Mouse (Mus musculus) forebrain, embryonic 11.5 days (tissue): ENCODE results near the gene Hist1h2bg. TPM values are rescaled to one million over a fixed set of nuclear protein-coding genes. Genes with fewer than 3 reads are reported as not detected.
"Not testable (repeated sequence)": the region's sequence is repeated elsewhere in the genome, so short reads cannot be mapped to it uniquely, and the experiment has no call there.

Source experiments
- ATAC-seq: fragments of 200-750 bp; cut with Nextera tagmentation; replicated peaks from 2 replicates; pipeline ENCODE4 v1.8.0; 2017; ENCODE audit warnings: moderate TSS enrichment; ENCODE audit not compliant: low FRiP score
- DNase-seq: peaks from one replicate; pipeline ENCODE4 v3.0.0-alpha.2; 2017; ENCODE audit warnings: low spot score
- H3K27ac ChIP-seq: fragments of 300-500 bp; sonication (generic); 2 replicates; pipeline ENCODE4 v1.5.1; 2014; ENCODE audit warnings: low read depth, low read length
- H3K27me3 ChIP-seq: fragments of 300-500 bp; sonication (generic); 2 replicates; pipeline ENCODE4 v1.6.1; 2014; ENCODE audit warnings: mild to moderate bottlenecking, low read length, mixed read lengths; ENCODE audit not compliant: control insufficient read depth, insufficient read depth
- H3K36me3 ChIP-seq: fragments of 300-500 bp; sonication (generic); 2 replicates; pipeline ENCODE4 v1.6.1; 2014; ENCODE audit warnings: mild to moderate bottlenecking, low read length, moderate library complexity, mixed read lengths; ENCODE audit not compliant: control insufficient read depth, insufficient read depth
- H3K4me1 ChIP-seq: fragments of 300-500 bp; sonication (generic); replicated peaks from 2 replicates; pipeline ENCODE4 v1.6.1; 2014; ENCODE audit warnings: low read length, mixed read lengths; ENCODE audit not compliant: control insufficient read depth, insufficient read depth
- H3K4me2 ChIP-seq: fragments of 300-500 bp; sonication (generic); 2 replicates; pipeline ENCODE4 v1.6.1; 2014; ENCODE audit warnings: low read depth, mild to moderate bottlenecking, low read length, moderate library complexity, mixed read lengths; ENCODE audit not compliant: severe bottlenecking
- H3K4me3 ChIP-seq: fragments of 300-500 bp; sonication (generic); 2 replicates; pipeline ENCODE4 v1.5.1; 2014; ENCODE audit warnings: low read depth, low read length
- H3K9ac ChIP-seq: fragments of 300-500 bp; sonication (generic); 2 replicates; pipeline ENCODE4 v1.6.1; 2014; ENCODE audit warnings: low read length
- H3K9me3 ChIP-seq: fragments of 300-500 bp; sonication (generic); 2 replicates; pipeline ENCODE4 v1.6.1; 2016; ENCODE audit warnings: low read length, mixed read lengths; ENCODE audit not compliant: control insufficient read depth
- WGBS: fragments of 180-500 bp; shearing (Covaris S2); extraction: QIAGEN DNeasy Blood & Tissue Kit; methylation state at CpG from one replicate; pipeline ENCODE4 v1.1.7; 2014; 5-methylcytosine and 5-hydroxymethylcytosine counted together
- polyA plus RNA-seq: library from polyadenylated mRNA; unstranded; fragments of >200 nt; fragmentation: Nextera tagmentation; extraction: Ambion mirVana; gene quantifications from 2 replicates; pipeline ENCODE4 v1.2.1, GENCODE M21; 2014

The Hist1h2bg gene
- polyA plus RNA-seq, 1 experiment from 2014 or later = 7.4 TPM

GRCm38 (mm10) chr13:23554393-23554792, 16.8 kb upstream of the Hist1h2bg start:
- Histone ChIP-seq H3K9me3 (no peaks in the 10 kb centered on the region), H3K4me2 (peak overlapping the region; percentile 90; the same call in 1 of the 2 replicates), H3K9ac (peak overlapping the region; percentile 94), H3K4me3 (peak overlapping the region; percentile 59), H3K4me1 (peaks cover 2% of the 10 kb centered on the region; the same call in 1 of the 2 replicates), H3K36me3 (no peaks in the 10 kb centered on the region), H3K27me3 (no peaks in the 10 kb centered on the region), H3K27ac (peak overlapping the region; percentile 100)
- DNase-seq = no peak
- WGBS = 27% methylated on average over 9 of the region's 9 CpGs
- ATAC-seq = no peak

- DNase-seq = peak; percentile 93
- under 1% methylated on average over 49 of the region's 54 CpGs for WGBS
Observed at GRCm38 (mm10) chr13:23554925-23555838, 16.0 kb upstream of the Hist1h2bg start.

GRCm38 (mm10) chr13:23555839-23556416, 15.3 kb upstream of the Hist1h2bg start:
- peak overlapping the region; percentile 59 for H3K4me3 ChIP-seq
- H3K4me2 ChIP-seq = peak overlapping the region; percentile 90
- H3K36me3 ChIP-seq = no peaks in the 10 kb centered on the region
- ATAC-seq (peak; percentile 68), DNase-seq (peak; percentile 82)
- no peaks in the 10 kb centered on the region for H3K9me3 ChIP-seq
- no peaks in the 10 kb centered on the region for H3K27me3 ChIP-seq
- under 1% methylated on average over 18 of the region's 18 CpGs for WGBS
- peak overlapping the region; percentile 94 for H3K9ac ChIP-seq
- peaks cover 2% of the 10 kb centered on the region; the same call in 1 of the 2 replicates for H3K4me1 ChIP-seq
- H3K27ac ChIP-seq = peak overlapping the region; percentile 100

More at GRCm38 (mm10) chr13:23554925-23555838, 16.0 kb upstream of the Hist1h2bg start:
- no peaks in the 10 kb centered on the region for H3K9me3 ChIP-seq
- H3K4me2 ChIP-seq = peak overlapping the region; percentile 90
- peak; percentile 89 for ATAC-seq
- H3K27me3 ChIP-seq = no peaks in the 10 kb centered on the region
- H3K27ac ChIP-seq = peak overlapping the region; percentile 100
- peak overlapping the region; percentile 59 for H3K4me3 ChIP-seq
- H3K9ac ChIP-seq = peak overlapping the region; percentile 94
- H3K4me1 ChIP-seq = peaks cover 2% of the 10 kb centered on the region; the same call in 1 of the 2 replicates
- no peaks in the 10 kb centered on the region for H3K36me3 ChIP-seq

GRCm38 (mm10) chr13:23556906-23557305, 14.3 kb upstream of the Hist1h2bg start:
- 69% methylated on average over 3 of the region's 3 CpGs for WGBS
- no peak overlapping the region for H3K4me3 ChIP-seq

GRCm38 (mm10) chr13:23560699-23561098, 10.5 kb upstream of the Hist1h2bg start:
- not testable (repeated sequence) for H3K9me3 ChIP-seq, H3K4me1 ChIP-seq, H3K27me3 ChIP-seq, H3K4me3 ChIP-seq, ATAC-seq, H3K36me3 ChIP-seq
- 0 out of 2 replicates have a peak overlapping the region, but pooled peaks have one; percentile 12 for H3K9ac ChIP-seq
- peak overlapping the region; percentile 27; the same call in 1 of the 2 replicates for H3K4me2 ChIP-seq
- peak overlapping the region; percentile 41 for H3K27ac ChIP-seq
- WGBS = 29% methylated on average over 2 of the region's 2 CpGs
- DNase-seq = peak; percentile 57

More at GRCm38 (mm10) chr13:23556906-23557305, 14.3 kb upstream of the Hist1h2bg start:
- H3K4me2 ChIP-seq = no peak overlapping the region
- no peaks in the 10 kb centered on the region for H3K27me3 ChIP-seq
- DNase-seq = no peak
- H3K9me3 ChIP-seq = no peaks in the 10 kb centered on the region
- ATAC-seq = no peak
- peak overlapping the region; percentile 29; the same call in 1 of the 2 replicates for H3K9ac ChIP-seq
- peaks cover 2% of the 10 kb centered on the region; the same call in 1 of the 2 replicates for H3K4me1 ChIP-seq
- H3K27ac ChIP-seq = peak overlapping the region; percentile 33
- H3K36me3 ChIP-seq = no peaks in the 10 kb centered on the region

GRCm38 (mm10) chr13:23561531-23561882, 9.7 kb upstream of the Hist1h2bg start:
- peak overlapping the region; percentile 19 for H3K4me3 ChIP-seq
- not testable (repeated sequence) for ATAC-seq, H3K9me3 ChIP-seq, H3K27me3 ChIP-seq, H3K36me3 ChIP-seq, H3K4me1 ChIP-seq, DNase-seq
- peak overlapping the region; percentile 96 for H3K27ac ChIP-seq
- 0% methylated on average over 2 of the region's 5 CpGs for WGBS
- peak overlapping the region; percentile 36 for H3K4me2 ChIP-seq
- H3K9ac ChIP-seq = peak overlapping the region; percentile 43; the same call in 1 of the 2 replicates

- H3K27me3 ChIP-seq, H3K36me3 ChIP-seq, H3K9me3 ChIP-seq, H3K4me1 ChIP-seq: not testable (repeated sequence)
- Histone ChIP-seq H3K4me3 (peak within 1 kb of the TSS; percentile 19), H3K4me2 (peak within 1 kb of the TSS; percentile 62), H3K27ac (peak within 1 kb of the TSS; percentile 96), H3K9ac (peak within 1 kb of the TSS; percentile 70)
- DNase-seq (peak; percentile 97), ATAC-seq (peak; percentile 98)
- WGBS = under 1% methylated on average over 48 of the region's 67 CpGs
Observed at GRCm38 (mm10) chr13:23561883-23562659, 9.1 kb upstream of the Hist1h2bg start, which contains the start of gene Hist1h3e. TSS of gene Hist1h3e (minus strand) at chr13:23562369.
